Mouse (Mus musculus) spleen, embryonic (tissue): ENCODE data around the gene Tmem240.
"Not testable (repeated sequence)": the region's sequence is repeated elsewhere in the genome, so short reads cannot be mapped to it uniquely, and the experiment has no call there.

Experiments used
- CTCF ChIA-PET: fragments of 350-600 bp; sonication (Branson Sonifier 250); formaldehyde crosslinking; loops from one replicate; lab custom pipeline; 2022; lab: Charles Lee

Gene Tmem240

DNA sequence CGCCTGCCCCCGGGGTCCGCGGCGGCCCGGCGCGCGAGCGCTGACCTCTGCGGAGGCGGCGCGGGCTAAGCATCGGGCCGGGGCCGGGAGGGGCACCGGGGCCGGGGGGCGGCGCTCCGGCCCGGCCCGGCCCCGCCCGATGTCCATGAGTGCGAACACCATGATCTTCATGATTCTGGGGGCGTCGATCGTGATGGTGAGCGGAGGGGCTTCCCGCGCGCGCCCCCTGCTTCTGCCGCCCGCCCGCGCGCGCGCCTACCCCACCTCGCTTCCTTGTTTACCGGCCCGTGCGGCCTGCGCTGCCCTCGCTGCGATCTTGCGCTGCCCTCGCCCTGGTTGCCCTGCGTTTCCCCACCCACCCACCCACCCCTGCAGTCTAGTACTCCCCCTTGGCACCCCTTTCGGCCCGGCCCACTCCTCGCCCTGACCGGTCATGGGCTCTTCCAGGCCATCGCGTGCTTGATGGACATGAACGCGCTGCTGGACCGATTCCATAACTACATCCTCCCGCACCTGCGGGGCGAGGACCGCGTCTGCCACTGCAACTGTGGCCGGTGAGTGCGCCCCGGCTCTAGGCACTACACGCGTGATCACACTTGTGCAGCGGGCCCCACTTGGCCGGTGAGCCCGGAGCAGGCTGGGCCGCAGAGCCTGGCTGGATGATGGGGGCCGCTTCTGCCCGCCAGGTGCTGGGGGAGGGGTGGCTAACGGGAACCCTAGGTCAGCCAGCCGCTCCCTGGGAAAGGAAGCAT, 527 bp downstream of the Tmem240 start:
- CTCF ChIA-PET: no interaction called here

DNA sequence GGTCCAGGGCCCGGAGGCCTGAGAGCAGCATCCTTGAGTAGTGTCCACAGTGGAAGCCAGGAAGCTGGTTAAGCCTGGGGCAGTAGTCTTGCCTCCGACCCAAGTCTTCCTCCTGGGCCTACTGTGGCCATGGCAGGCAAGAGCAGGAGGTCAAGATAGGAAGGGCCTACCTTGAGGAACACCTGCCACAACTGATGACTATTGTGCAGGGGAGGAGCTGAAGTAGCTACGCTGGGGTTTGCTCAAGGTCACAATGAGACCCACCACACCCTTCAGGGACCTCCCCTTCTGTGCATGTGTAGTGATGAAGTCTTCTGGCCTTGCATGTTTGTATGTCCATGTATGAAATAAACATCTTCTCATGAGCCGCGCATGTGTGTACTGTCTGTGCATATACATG, 1.2 kb downstream of the Tmem240 start:
- CTCF ChIA-PET: no interaction called here

DNA sequence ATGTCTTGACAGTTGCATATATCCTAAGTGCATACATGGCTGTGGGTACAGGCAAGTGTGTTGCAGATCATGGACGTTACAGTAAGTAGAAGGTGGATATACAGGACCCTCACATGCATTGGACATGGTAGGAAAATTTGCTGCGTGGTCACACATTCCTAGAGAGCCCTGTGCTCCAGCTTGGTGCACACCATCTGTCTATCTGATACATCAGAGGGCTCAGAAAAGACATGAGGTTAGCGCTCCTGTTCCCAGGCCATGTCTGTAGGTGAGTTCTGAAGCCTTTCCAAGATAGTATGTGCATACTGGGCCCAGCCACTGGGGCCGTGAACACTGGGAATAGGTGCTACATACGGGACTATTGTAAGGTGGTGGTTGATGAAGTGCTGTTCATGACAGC, 1.8 kb downstream of the Tmem240 start:
- CTCF ChIA-PET: no interaction called here

DNA sequence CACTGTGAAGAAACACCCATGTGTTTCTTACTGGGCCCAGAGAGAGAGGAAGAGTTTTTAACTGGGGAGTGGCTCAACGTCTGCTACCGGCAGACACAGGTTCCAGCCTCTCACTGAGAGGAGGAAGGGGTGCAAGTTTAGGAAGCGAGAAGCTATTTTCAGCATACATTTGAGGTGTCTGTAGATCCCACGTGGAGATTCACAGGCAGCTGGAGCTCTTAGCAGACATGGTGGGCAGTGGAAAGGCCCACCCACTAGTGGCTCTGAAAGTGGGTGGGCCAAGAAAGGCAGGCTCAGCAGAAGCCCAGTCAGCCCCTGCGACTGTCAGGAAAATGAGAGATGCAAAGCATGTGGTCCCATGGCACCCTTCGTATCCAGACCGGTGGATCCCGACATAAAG, 3.7 kb downstream of the Tmem240 start:
- CTCF ChIA-PET: no interaction called here

DNA sequence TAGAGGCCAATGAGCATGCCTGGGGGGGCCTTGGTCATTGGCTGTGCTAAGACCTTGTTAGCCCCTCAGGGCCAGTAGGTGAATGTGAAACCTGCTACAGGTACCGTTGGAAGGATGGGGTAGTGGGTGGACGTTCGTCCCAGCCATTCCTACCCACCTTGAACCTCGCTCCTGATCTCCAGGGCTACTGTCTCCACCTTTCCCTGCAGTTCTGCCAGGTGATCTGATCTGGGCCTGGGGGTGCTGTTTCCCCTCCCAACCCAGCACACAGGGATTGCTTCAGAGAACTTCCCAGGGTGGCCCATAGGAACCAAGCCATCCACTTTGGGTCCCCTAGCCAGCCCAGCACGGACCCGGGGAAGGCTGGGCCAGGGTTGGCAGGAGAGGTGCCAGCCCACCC, 4.6 kb downstream of the Tmem240 start:
- CTCF ChIA-PET: no interaction called here

DNA sequence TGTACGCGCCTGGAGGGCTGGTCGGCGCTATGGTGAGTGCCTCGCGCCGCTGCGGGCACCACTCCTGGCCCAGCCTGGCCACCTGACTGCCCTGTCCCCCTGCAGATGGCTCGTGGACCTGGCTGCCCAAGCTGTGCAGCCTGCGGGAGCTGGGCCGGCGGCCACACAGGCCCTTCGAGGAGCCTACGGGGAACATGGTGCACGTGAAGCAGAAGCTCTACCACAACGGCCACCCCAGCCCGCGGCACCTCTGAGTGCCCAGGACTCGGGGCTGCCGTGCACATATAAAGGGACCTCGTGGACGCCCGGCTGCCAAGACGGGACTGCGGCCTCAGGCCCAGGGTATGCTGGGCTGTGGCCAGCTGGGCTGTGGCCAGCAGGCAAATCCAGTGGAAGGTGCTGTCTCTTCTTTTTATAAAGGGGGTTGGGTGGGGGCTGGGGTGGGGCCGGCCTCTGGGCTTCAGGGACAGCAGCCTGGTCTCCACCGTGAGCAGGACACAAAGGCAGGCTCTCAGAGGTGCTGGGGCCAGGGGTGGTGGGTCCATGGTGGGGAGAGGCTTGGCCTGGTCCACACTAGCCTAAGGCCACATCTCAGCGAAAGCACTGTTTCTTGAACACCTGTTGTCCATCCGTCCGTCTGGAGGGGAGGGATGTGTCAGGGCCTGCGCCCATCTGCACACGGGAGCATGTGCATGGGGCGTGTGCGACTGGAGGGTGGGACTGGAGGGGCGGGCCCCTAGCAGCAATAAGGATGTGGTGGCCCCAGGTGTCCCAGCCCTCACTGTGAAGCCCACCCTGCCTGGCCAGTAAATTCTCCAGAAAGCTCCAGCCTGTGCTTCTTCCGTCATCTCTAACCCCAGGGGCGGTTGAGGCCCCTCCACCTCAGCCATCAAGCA, 5.4 kb downstream of the Tmem240 start:
- CTCF ChIA-PET: no interaction called here

DNA sequence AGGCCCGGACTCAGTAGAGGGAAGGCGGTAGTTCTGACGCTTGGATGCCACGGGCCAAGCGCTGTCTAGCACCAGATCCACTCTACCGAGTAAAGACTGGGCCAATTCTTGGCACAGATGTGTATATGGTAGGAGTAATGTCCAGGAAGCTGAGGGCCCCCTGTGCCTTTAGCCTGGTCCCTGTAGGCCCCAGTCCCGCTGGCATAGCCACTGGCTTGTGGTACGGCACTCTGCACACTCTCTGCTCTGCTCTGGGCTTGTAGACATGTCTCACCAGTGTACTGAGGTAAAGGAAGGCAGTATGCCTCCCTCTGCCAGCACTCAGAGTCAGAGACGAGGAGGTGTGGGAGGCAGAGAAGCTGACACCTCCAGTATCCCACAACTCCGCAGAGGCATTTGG, 6.1 kb downstream of the Tmem240 start:
- CTCF ChIA-PET: not testable (repeated sequence)

DNA sequence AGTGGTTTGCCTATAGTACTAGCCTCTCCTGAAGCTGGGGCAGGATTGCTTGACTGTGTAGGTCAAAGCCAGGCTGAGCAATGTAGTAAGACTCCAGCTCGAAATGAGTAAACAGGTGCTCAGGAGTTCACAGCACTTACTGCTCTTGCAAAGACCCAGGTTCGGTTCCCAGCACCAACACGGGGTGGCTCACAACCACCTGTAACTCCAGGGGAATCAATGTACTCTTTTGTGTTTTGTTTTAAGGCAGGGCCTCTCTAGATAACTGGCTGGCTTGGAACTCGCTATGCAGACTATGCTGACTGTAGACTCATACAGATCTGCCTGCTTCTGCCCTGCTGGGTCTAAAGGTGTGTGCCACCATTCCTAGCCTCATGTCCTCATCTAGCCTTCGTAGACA, 8.1 kb downstream of the Tmem240 start:
- CTCF ChIA-PET: no interaction called here

DNA sequence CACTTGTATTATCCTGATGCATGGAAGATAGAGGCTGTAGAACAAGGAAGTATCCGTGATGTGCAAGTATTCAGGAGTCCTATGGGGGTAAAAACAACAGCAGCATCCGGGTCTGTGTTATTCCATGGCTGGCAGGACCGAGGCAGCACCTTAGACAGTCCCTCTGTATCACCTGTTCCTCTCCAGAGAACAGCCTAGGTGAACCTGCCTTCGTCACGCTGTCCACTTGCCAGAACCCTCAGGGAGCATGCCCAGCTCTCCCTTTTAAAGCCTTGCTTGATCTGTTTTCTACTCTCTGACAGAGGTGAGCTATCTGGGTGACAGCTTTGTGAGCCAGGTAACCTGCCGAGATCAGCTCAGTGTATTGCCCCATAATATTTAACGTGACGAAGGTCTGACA, 9.9 kb downstream of the Tmem240 start:
- CTCF ChIA-PET: no interaction called here

DNA sequence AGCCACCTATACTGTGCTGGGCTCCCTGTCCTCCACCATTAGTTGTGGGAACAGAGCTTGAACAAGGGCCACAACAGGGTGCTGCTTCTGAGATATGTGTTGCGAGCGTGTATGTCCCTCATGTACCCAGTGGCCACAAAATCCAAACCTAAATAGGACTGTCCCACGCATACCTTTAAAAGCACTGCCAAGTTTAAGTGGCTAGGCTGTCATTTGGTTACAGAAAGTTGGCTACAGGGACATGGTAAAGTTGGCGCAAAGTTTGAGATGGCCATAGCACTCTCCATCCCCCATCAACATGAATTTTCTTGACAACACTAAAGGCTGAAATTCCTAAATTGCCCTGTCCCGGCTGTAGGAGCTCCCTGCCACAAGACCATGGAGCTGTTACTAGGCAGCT, 10.5 kb downstream of the Tmem240 start:
- CTCF ChIA-PET: no interaction called here

DNA sequence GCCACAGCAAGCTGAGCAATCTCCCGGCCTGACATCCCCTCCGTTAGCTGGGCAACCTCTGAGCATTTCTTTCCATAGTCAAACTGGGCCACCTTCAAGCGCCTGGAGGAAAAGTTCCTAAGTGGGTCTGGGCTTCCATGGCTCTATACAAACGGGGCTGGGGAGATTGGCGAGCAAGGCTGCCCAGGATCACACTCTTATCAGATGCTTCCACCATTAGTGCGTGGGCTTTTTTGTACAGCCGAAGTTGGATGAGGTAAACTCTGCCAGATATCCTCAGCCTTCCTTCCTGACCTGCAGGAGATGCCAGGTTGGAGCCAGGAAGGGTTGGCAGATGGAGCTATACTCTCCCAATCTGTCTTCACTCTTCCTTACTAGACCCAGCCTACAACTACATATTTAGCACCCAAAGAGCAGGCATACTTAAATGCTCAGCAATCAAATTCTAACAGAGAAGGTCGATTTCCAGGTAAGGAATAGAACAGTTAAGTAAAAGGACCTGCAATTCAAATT, 11.5 kb downstream of the Tmem240 start:
- CTCF ChIA-PET: no interaction called here

DNA sequence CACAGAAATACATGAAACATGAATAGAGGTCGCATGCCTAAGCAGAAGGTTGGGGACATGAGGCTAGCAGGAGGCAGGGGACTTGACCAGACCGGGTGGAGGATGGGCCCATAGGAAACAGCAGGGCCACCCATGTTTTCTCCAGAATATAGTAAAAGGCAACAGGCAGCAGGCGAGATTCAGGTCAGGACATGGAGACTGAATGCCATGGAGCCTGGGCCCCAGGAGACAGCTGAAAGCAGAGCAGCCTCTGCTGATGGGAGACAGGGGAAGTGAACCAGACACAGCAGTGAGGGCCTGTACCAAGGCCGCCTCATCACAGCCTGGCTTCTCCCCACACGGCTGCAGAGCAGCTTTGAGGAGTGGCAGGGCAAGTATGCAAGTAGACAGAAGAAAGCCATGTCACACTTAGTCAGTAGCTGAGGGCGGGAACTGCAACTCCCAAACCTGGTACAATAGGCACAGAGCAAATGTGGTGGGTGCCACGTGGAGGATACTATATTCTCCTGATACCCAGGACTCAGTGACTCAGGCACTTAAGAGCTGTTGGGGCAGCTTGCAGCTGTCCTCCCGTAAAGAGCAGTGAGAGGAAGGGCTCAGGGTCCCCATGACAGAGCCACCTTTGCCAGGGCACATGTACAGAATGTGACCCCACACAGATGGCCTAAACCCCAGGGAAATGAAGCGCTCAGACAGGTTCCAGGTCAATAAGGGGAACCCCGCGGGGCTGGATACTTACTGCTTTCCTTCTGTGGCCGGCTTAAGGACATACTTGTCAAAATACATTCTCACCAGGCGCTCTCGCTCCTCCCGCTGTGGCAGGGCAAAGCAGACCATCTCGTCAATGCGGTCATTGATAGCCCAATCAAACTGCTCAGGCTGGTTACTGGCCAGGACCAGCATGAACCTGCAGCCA, 12.2 kb downstream of the Tmem240 start:
- CTCF ChIA-PET: no interaction called here

DNA sequence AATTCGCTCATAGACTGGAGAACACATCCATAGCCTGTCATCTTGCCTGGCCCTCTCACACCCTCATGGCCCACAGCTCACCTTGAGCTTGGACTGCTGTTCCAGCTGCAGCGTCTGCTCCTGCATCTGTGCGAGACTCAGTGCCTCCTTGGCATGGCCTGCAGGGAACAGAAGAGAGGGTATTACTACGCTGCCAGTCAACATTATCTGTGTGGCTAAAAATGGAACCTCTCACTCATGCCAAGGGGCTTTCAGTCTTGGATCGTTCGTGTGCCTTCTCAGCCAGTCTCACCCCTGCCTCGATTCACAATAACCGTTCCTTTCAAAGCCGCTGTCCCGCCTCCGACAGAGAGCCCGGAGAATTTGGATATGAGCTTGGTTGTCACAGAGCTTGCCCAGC, 22.4 kb downstream of the Tmem240 start:
- CTCF ChIA-PET: no interaction called here

DNA sequence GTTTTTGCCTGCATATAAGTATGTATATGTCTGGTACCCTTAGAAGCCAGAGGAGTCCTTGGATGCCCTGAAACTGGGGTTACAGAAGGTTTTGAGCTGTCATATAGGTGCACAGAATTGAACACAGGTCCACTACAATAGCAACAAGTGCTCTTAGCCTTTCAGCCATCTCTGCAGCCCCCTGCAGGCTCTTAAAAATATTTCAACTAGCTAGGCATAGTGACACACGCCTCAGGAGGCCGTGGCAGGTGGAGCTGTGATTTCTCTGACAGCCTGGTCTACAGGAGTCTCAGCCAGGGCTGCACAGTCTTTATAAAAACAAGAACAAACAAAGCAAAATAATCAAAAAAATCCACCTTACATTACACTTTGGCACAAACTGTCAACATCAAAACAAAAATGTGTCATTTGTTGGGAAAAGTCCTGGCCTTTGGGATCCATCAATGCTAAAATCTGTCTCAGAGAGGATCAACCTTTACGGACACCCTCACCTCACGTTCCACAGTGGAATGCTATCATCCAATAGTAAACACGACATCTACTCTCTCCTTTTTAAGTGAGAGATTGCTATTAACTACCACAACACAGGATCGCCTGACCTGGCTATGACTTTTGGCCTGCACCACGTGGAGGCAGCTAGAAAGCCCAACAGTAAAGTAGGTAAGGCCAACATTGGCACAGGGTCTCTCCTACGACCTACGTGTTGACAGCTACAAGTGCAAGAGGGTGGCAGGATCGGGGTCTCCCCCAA, 25.4 kb downstream of the Tmem240 start:
- CTCF ChIA-PET: no interaction called here

DNA sequence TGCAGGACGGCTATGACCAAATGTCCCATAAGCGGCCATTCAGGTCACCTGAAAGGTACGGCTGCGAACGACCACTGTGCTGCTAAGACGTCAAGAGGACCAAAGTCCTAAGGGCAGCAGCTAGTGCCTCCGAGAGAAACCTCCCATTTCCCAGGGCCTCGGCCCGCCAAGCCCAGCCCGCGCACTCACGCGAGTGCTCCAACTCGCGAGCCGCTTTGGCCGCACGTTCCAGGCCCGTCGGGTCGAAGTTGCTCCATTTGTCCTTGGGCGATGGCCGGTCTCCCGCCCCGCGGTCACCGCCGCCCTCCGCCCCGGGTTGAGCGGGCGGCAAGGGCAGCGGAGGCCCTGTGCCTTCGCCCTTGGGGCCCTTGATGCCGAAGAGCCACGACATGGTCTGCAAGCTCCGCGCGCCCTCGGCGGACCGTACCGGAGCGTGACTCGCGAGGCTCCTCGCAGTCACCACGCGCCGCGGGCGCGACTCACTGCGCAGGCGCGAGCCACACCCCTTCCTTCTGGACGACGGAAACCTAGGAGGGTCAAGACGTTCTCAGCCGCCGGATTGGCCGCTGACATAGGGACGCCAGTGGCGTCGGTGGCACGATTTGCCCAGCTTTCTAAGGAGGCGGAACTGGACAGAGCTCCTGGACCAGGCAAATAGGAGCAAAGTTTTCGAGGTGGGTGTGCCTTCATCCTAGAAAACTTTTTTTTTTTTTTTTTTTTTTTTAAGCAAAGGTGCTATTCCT, 26.2 kb downstream of the Tmem240 start, which contains the start of gene Atad3a:
Atad3a (minus strand) TSS at position 481 of the 743 bp plus-strand sequence.
- CTCF ChIA-PET: interaction anchor here (0.6 kb wide), 1 partner anchor 246 kb away, joined by 4 read pairs; no protein-coding TSS in a partner anchor

DNA sequence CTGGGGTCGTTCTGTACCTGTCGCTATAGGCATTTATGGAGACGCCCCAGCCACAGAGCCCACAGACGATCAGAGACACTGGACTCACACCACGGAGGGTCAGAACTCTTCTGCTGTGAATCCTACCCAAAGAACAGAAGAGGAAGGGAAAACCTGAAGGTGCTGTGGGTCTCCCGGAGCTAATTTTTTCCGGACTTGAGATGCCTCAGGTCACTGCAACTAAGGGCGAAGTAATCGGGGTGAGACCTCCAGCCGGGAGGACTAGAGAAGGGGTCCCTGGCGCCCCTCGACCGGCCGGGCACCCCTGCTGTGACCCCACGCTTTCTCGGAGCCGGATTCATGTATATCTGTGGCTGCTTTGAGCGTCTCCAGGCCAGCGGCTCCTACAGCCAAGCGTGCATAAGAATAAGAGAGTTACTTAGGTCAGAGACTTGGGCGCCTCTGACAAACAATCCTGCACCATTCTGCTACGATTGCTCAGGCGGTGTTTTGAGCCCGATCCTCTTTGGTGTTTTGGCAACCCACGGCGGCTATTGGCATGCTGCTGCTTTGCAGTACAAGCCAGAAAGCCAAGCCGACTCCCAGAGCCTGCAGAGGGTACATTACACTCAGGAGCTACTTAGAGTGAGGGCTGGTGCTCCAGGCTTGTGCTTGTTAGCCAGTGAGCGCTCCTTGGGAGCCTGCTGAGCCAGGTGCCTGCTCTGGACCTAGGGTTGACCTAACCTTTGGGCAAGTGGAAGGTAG, 26.9 kb downstream of the Tmem240 start:
- CTCF ChIA-PET: interaction anchor here (0.6 kb wide), 1 partner anchor 246 kb away, joined by 4 read pairs; no protein-coding TSS in a partner anchor

DNA sequence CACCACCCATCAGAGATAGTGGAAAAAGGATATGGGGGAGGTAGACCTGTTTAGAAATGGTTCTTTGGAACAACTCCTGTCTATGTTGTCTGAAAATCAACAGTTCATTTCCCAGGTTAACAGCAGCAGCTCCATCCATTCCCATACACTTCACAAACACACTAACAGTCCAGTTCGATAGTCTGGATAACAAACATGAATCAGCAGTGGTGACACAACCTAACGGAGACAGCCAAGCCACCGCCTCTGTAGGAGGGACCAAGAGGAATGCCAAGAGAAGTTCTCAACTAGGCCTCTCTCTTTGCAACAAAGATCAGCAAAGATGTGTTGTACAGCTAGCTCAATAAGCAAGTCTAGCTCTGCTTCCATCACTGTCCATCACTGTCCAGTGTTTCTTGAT, 27.8 kb downstream of the Tmem240 start:
- CTCF ChIA-PET: no interaction called here

DNA sequence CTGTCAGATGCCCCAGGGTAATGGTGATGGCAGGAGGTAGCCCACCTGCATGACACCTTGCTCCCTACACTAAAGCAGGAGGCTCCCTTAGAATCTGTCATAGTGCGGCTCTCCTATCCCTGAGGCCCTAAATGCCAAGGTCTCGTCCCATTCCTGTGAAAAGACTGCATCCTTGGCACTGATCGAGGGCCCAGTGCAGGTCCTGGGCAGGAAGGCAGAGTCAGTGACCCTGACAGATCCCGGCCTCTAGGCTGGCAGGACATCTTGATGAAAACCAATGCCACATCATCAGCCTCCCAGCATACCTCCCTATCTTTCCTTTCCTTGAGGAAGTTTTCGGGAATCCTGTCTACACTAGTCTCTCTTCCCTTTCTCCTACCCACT, 34.9 kb downstream of the Tmem240 start:
- CTCF ChIA-PET: no interaction called here

DNA sequence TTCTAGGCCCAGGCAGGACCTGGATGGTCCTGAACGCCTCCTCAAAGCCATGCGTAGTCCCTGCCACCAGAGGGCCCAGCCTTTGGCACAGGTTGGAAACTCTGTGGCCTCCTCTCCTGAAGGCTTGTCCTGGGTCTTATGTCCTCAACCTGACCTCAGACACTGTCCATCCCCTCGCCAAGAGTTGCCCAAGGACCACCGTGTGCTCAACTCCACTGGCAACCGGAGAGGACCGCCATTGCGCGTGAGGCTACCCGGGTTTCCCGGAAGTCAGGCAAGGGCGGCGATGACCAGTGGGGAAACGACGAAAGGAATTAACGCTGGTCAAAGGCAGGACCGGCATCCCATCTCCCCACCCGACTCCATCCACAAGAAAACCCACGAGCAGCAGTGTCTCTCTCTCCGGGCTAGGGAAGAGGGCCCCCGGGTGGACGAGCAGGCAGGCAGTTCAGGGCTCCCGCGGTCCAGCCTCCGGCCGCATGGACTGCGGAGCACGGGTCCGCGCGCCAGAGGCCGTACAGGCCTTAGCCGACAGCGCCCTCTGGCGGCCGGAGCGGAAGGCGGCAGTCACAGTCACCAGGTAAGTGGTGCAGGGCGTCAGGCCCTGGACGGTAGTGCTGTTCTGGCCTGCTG, 35.4 kb downstream of the Tmem240 start:
- CTCF ChIA-PET: no interaction called here
